Mouse (Mus musculus) embryonic facial prominence, embryonic 15.5 days (tissue): ENCODE measurements around the gene Arhgef40. TPM values are rescaled to one million over a fixed set of nuclear protein-coding genes. Genes with fewer than 3 reads are reported as not detected.
A peak's percentile ranks its signal among the peaks of the same experiment; 100 is the strongest.

ENCODE experiments used
- ATAC-seq: fragments of 200-750 bp; cut with Nextera tagmentation; 2 replicates; pipeline ENCODE4 v1.8.0; 2017; ENCODE audit warnings: low read depth, moderate TSS enrichment; ENCODE audit not compliant: insufficient number of reproducible peaks, low FRiP score, low TSS enrichment
- H3K27ac ChIP-seq: fragments of 300-500 bp; sonication (generic); replicated peaks from 2 replicates; pipeline ENCODE4 v1.5.1; 2015; ENCODE audit warnings: mild to moderate bottlenecking, inconsistent platforms
- H3K27me3 ChIP-seq: fragments of 300-500 bp; sonication (generic); 2 replicates; pipeline ENCODE4 v1.6.1; 2015; ENCODE audit warnings: inconsistent platforms
- H3K36me3 ChIP-seq: fragments of 300-500 bp; sonication (generic); 2 replicates; pipeline ENCODE4 v1.6.1; 2015; ENCODE audit warnings: mild to moderate bottlenecking, inconsistent platforms
- H3K4me1 ChIP-seq: fragments of 300-500 bp; sonication (generic); 2 replicates; pipeline ENCODE4 v1.6.1; 2015; ENCODE audit warnings: inconsistent platforms
- H3K4me2 ChIP-seq: fragments of 300-500 bp; sonication (generic); replicated peaks from 2 replicates; pipeline ENCODE4 v1.6.1; 2015; ENCODE audit warnings: mild to moderate bottlenecking, inconsistent platforms
- H3K4me3 ChIP-seq: fragments of 300-500 bp; sonication (generic); replicated peaks from 2 replicates; pipeline ENCODE4 v1.5.1; 2015; ENCODE audit warnings: mild to moderate bottlenecking, inconsistent platforms
- H3K9ac ChIP-seq: fragments of 300-500 bp; sonication (generic); 2 replicates; pipeline ENCODE4 v1.6.1; 2015; ENCODE audit warnings: inconsistent platforms
- H3K9me3 ChIP-seq: fragments of 300-500 bp; sonication (generic); replicated peaks from 2 replicates; pipeline ENCODE4 v1.6.1; 2016; ENCODE audit warnings: inconsistent platforms
- WGBS: fragments of 180-500 bp; shearing (Covaris S2); methylation state at CpG from one replicate; pipeline ENCODE4 v1.1.7; 2015; 5-methylcytosine and 5-hydroxymethylcytosine counted together
- polyA plus RNA-seq: library from polyadenylated mRNA; unstranded; fragments of >200 nt; fragmentation: Nextera tagmentation; extraction: Ambion mirVana; gene quantifications from 2 replicates; pipeline ENCODE4 v1.2.1, GENCODE M21; 2015

Arhgef40 gene
- polyA plus RNA-seq, 1 experiment from 2014 or later: 144 TPM

DNA sequence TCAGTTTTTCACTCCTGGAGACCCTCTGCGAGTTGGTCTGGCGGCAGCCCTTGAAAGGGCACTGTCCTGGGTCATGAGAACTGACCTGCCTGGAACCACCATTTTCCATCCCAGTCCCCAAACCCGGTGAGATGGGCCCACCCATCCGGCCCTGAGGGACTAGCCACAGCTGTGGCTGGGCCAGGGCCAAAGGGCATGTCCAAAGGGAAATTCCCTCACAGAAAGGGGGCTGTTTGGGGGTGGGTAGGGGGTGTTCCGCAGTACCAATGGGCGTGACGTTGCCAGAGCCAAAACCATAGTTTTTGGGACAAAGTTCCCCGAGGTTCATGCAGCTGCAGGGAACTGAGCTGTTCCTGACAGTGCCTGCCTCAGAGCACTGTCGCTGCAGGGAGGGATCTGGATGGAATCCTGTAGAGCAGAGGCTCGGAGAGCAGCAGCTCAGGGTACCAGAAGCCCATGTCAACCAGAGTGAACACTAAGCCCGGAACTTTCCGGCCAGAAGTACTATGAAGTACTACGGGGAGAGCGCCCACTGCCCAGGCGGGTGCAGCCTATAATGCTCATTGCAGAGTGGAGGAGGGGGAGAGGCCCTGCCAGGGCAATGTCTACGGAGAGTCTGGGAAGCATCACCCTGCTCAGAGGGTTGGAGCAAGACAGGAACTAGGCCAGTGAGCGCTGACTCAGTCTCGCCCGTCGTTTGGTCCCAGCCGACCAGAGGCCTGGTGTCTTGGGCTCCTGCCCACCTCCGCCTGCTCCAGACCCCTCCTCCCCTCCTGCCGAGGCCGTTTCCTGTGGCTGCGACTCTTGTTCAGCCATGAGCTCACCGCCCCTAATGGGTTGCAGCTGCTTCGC lies 1.0 kb downstream of the Arhgef40 start:
- peak; percentile 85 for ATAC-seq
- peaks cover 32% of the 10 kb centered on the region for H3K4me1 ChIP-seq
- peaks cover 37% of the 10 kb centered on the region for H3K36me3 ChIP-seq
- H3K27me3 ChIP-seq: no peaks in the 10 kb centered on the region
- H3K4me2 ChIP-seq: peak overlapping the region; percentile 87
- H3K9me3 ChIP-seq: no peaks in the 10 kb centered on the region
- WGBS: under 1% methylated on average over 27 of the region's 27 CpGs
- H3K4me3 ChIP-seq: peak overlapping the region; percentile 65
- peak overlapping the region; percentile 96 for H3K27ac ChIP-seq
- peak overlapping the region; percentile 85 for H3K9ac ChIP-seq

DNA sequence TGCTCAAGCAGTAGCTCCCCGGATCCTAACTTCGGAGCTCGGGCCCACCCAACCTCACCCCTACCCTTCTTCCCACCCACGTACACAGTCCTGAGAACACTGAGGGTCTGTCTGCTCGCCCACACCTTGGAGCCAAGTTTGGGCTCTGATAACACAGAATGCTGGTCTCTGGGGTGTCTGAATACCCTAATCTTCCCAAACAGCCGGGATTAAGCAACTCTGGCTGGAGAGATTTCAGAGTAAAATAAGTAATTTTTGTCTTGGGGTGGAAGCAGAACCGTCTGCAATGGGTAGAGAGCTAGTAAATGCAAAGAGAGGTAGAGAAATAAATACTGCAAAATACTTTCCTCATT lies 1.6 kb downstream of the Arhgef40 start:
- H3K4me3 ChIP-seq: peak overlapping the region; percentile 65
- peaks cover 32% of the 10 kb centered on the region for H3K4me1 ChIP-seq
- no peaks in the 10 kb centered on the region for H3K27me3 ChIP-seq
- WGBS: 3% methylated on average over 7 of the region's 7 CpGs
- peak overlapping the region; percentile 85; the same call in 1 of the 2 replicates for H3K9ac ChIP-seq
- peak overlapping the region; percentile 87 for H3K4me2 ChIP-seq
- H3K9me3 ChIP-seq: no peaks in the 10 kb centered on the region
- peaks cover 43% of the 10 kb centered on the region for H3K36me3 ChIP-seq
- peak overlapping the region; percentile 96 for H3K27ac ChIP-seq
- no peak for ATAC-seq

GRCm38 (mm10) chr14:51987177-51987576 lies 2.7 kb downstream of the Arhgef40 start:
- Histone ChIP-seq H3K9ac (no peak overlapping the region), H3K9me3 (no peaks in the 10 kb centered on the region), H3K27me3 (no peaks in the 10 kb centered on the region), H3K4me2 (no peak overlapping the region), H3K36me3 (peaks cover 53% of the 10 kb centered on the region), H3K4me1 (peaks cover 32% of the 10 kb centered on the region), H3K27ac (no peak overlapping the region), H3K4me3 (no peak overlapping the region)
- ATAC-seq: no peak
- WGBS: 87% methylated on average over 6 of the region's 6 CpGs

DNA sequence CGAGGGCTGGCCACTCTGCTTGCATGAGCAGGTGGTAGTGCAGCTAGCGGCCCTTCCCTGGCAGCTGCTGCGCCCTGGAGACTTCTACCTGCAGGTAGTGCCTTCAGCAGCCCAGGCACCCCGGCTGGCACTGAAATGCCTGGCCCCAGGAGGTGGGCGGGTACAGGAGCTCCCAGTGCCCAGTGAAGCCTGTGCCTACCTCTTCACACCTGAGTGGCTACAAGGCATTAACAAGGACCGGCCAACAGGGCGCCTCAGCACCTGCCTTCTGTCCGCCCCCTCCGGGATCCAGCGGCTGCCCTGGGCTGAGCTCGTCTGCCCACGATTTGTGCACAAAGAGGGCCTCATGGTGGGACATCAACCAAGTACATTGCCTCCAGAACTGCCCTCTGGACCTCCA lies 4.2 kb downstream of the Arhgef40 start:
- no peak overlapping the region for H3K27ac ChIP-seq
- H3K4me3 ChIP-seq: no peak overlapping the region
- H3K36me3 ChIP-seq: peaks cover 63% of the 10 kb centered on the region
- H3K9me3 ChIP-seq: no peaks in the 10 kb centered on the region
- peaks cover 32% of the 10 kb centered on the region for H3K4me1 ChIP-seq
- WGBS: 71% methylated on average over 12 of the region's 12 CpGs
- no peak for ATAC-seq
- no peak overlapping the region for H3K4me2 ChIP-seq
- H3K27me3 ChIP-seq: no peaks in the 10 kb centered on the region
- H3K9ac ChIP-seq: no peak overlapping the region; the same call in 1 of the 2 replicates

GRCm38 (mm10) chr14:51989461-51989970 lies 5.0 kb downstream of the Arhgef40 start:
- WGBS: 57% methylated on average over 12 of the region's 12 CpGs
- Histone ChIP-seq H3K27me3 (no peaks in the 10 kb centered on the region), H3K4me3 (no peak overlapping the region), H3K27ac (no peak overlapping the region), H3K9me3 (no peaks in the 10 kb centered on the region), H3K4me2 (no peak overlapping the region), H3K4me1 (peaks cover 26% of the 10 kb centered on the region), H3K36me3 (peaks cover 70% of the 10 kb centered on the region), H3K9ac (no peak overlapping the region)
- no peak for ATAC-seq

- H3K4me2 ChIP-seq: no peak overlapping the region
- 94% methylated on average over 4 of the region's 4 CpGs for WGBS
- H3K27ac ChIP-seq: no peak overlapping the region
- H3K36me3 ChIP-seq: peaks cover 92% of the 10 kb centered on the region
- no peaks in the 10 kb centered on the region for H3K9me3 ChIP-seq
- peaks cover under 1% of the 10 kb centered on the region; the same call in 1 of the 2 replicates for H3K4me1 ChIP-seq
- no peaks in the 10 kb centered on the region for H3K27me3 ChIP-seq
- H3K4me3 ChIP-seq: no peak overlapping the region
- ATAC-seq: no peak
- H3K9ac ChIP-seq: no peak overlapping the region
Observed at GRCm38 (mm10) chr14:51994453-51994852, 9.9 kb downstream of the Arhgef40 start.

DNA sequence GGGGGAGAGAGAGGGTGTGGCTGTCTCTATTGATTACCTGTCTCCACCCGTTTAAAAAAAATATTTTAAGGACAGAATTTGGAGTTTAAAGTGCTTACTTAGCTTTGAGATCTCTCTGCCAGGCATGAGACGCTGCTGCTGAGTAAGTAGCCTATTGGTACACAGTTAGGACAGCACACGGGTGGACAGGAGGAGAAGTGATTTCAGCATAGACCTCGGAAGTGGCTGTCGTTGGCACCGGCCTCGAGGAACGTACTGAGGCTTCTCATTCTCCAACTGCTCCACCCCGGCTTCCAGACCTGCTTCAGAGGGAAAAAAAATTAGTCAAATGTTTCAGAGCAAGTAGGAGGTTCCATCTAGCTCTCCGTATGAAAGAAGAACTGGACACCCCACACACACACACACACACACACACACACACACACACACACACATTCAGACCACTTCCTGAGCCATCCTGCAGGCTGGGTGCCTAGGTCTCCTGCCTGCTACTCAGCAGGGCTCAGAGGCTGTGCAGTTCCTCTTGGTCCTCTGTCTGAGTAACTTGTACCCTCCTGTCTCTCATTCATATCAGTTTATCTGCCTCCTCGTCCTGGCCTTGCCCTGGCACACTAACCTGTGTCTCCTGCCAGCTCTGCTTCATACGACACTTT lies 10.8 kb downstream of the Arhgef40 start:
- Histone ChIP-seq H3K9ac (no peak overlapping the region), H3K4me3 (no peak overlapping the region), H3K9me3 (no peaks in the 10 kb centered on the region), H3K27ac (no peak overlapping the region), H3K27me3 (no peaks in the 10 kb centered on the region), H3K4me1 (no peaks in the 10 kb centered on the region), H3K4me2 (no peak overlapping the region), H3K36me3 (peaks cover 92% of the 10 kb centered on the region)
- no peak for ATAC-seq
- 71% methylated on average over 12 of the region's 12 CpGs for WGBS

GRCm38 (mm10) chr14:51996231-51996841 lies 11.8 kb downstream of the Arhgef40 start:
- Histone ChIP-seq H3K9me3 (no peaks in the 10 kb centered on the region), H3K9ac (no peak overlapping the region), H3K4me1 (no peaks in the 10 kb centered on the region), H3K4me3 (no peak overlapping the region), H3K4me2 (no peak overlapping the region), H3K27me3 (no peaks in the 10 kb centered on the region), H3K27ac (no peak overlapping the region), H3K36me3 (peaks cover 92% of the 10 kb centered on the region)
- WGBS: 81% methylated on average over 13 of the region's 13 CpGs
- no peak for ATAC-seq

DNA sequence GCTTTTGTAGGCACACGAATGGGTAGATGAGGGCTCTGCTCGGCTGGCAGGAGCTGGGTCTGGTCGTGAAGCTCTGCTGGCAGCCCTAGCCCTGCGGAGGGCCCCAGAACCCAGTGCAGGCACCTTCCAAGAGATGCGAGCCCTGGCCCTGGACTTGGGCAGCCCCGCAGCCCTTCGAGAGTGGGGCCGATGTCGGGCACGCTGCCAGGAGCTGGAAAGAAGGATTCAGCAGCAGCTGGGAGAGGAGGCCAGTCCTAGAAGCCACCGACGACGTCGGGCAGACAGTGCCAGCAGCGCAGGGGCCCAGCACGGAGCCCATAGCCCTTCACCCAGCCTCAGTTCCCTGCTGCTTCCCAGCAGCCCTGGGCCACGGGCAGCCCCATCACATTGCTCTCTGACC lies 12.3 kb downstream of the Arhgef40 start:
- Histone ChIP-seq H3K9me3 (no peaks in the 10 kb centered on the region), H3K4me1 (no peaks in the 10 kb centered on the region), H3K4me3 (no peak overlapping the region), H3K27ac (no peak overlapping the region), H3K27me3 (no peaks in the 10 kb centered on the region), H3K36me3 (peaks cover 88% of the 10 kb centered on the region), H3K9ac (no peak overlapping the region), H3K4me2 (no peak overlapping the region)
- 0 out of 2 replicates have a peak, but pooled peaks have one; percentile 32 for ATAC-seq
- 66% methylated on average over 17 of the region's 17 CpGs for WGBS

GRCm38 (mm10) chr14:51997483-51997882 lies 13.0 kb downstream of the Arhgef40 start:
- H3K36me3 ChIP-seq: peaks cover 88% of the 10 kb centered on the region
- no peaks in the 10 kb centered on the region for H3K27me3 ChIP-seq
- H3K9me3 ChIP-seq: no peaks in the 10 kb centered on the region
- H3K9ac ChIP-seq: no peak overlapping the region
- no peaks in the 10 kb centered on the region for H3K4me1 ChIP-seq
- no peak overlapping the region for H3K4me3 ChIP-seq
- WGBS: 93% methylated on average over 14 of the region's 14 CpGs
- ATAC-seq: no peak
- H3K27ac ChIP-seq: no peak overlapping the region
- no peak overlapping the region for H3K4me2 ChIP-seq

DNA sequence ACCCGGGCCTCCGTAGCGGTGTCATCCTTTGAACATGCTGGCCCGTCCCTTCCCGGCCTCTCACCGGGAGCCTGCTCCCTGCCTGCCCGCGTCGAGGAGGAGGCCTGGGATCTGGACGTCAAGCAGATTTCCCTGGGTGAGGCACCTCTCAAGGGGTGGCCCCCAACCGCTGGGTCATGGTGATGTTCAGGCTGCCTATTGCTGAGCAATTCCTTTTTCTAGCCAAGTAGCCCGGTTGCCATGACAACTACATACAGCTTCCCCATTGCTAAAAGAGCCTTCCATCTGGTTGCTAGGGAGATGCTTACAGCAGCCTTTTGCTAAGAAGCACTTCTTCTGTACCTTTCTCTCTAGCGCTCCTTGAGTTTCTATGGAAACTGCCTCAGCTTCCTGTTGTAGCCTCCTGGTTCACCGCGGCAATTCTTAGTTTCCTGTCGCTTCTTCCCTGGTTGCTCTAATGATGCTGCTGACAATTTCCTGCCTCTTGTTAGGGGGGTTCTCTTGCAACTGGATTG lies 19.5 kb downstream of the Arhgef40 start:
- H3K9ac ChIP-seq: no peak overlapping the region
- no peak for ATAC-seq
- H3K4me3 ChIP-seq: no peak overlapping the region
- no peak overlapping the region for H3K27ac ChIP-seq
- 46% methylated on average over 16 of the region's 16 CpGs for WGBS
- H3K9me3 ChIP-seq: no peaks in the 10 kb centered on the region
- H3K4me2 ChIP-seq: no peak overlapping the region
- no peaks in the 10 kb centered on the region for H3K27me3 ChIP-seq
- peaks cover 86% of the 10 kb centered on the region for H3K36me3 ChIP-seq
- H3K4me1 ChIP-seq: peaks cover 10% of the 10 kb centered on the region
